Mouse (Mus musculus) embryonic facial prominence, embryonic 13.5 days (tissue): ENCODE results near the gene Comp. TPM values are rescaled to one million over a fixed set of nuclear protein-coding genes. Genes with fewer than 3 reads are reported as not detected.

Source experiments
- ATAC-seq: fragments of 200-750 bp; cut with Nextera tagmentation; 2 replicates; pipeline ENCODE4 v1.8.0; 2017; ENCODE audit warnings: low read depth; ENCODE audit not compliant: insufficient number of reproducible peaks, insufficient read depth, low FRiP score, low TSS enrichment
- H3K27ac ChIP-seq: fragments of 300-500 bp; sonication (generic); 2 replicates; pipeline ENCODE4 v1.5.1; 2015; ENCODE audit warnings: moderate library complexity, mild to moderate bottlenecking, inconsistent platforms
- H3K27me3 ChIP-seq: fragments of 300-500 bp; sonication (generic); 2 replicates; pipeline ENCODE4 v1.6.1; 2015; ENCODE audit warnings: mild to moderate bottlenecking, inconsistent platforms
- H3K36me3 ChIP-seq: fragments of 300-500 bp; sonication (generic); 2 replicates; pipeline ENCODE4 v1.6.1; 2015; ENCODE audit warnings: mild to moderate bottlenecking, inconsistent platforms
- H3K4me1 ChIP-seq: fragments of 300-500 bp; sonication (generic); 2 replicates; pipeline ENCODE4 v1.6.1; 2015; ENCODE audit warnings: inconsistent platforms
- H3K4me2 ChIP-seq: fragments of 300-500 bp; sonication (generic); 2 replicates; pipeline ENCODE4 v1.6.1; 2015; ENCODE audit warnings: moderate library complexity, mild to moderate bottlenecking, inconsistent platforms
- H3K4me3 ChIP-seq: fragments of 300-500 bp; sonication (generic); 2 replicates; pipeline ENCODE4 v1.5.1; 2015; ENCODE audit warnings: mild to moderate bottlenecking, inconsistent platforms
- H3K9ac ChIP-seq: fragments of 300-500 bp; sonication (generic); 2 replicates; pipeline ENCODE4 v1.6.1; 2015; ENCODE audit warnings: mild to moderate bottlenecking, inconsistent platforms
- H3K9me3 ChIP-seq: fragments of 300-500 bp; sonication (generic); 2 replicates; pipeline ENCODE4 v1.6.1; 2016; ENCODE audit warnings: inconsistent platforms
- WGBS: fragments of 180-500 bp; shearing (Covaris S2); methylation state at CpG from one replicate; pipeline ENCODE4 v1.1.7; 2015; ENCODE audit warnings: mixed read lengths; 5-methylcytosine and 5-hydroxymethylcytosine counted together
- polyA plus RNA-seq: library from polyadenylated mRNA; unstranded; fragments of >200 nt; fragmentation: Nextera tagmentation; extraction: Ambion mirVana; gene quantifications from 2 replicates; pipeline ENCODE4 v1.2.1, GENCODE M21; 2015

Comp gene
- polyA plus RNA-seq, 1 experiment from 2014 or later: 0.81 TPM

DNA sequence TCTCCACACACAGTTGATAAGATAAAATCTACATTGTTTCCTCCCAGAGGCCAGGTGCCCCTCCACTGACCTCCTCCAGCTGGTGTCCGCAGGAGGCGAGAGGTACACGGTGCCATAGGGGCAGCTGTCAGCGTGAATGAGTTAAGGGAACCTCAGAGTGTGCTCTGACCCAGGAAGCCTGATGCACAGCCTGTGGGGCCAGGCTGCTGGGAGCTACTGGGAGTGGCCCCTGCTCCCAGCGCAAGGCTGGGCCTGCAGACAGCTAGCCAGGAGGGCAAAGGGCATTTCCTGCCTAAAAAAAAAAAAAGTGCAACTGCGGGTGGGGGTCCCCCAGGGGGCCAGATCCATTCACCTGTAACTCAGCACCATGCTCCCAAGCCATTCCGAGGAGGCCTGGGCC lies 31.8 kb downstream of the Comp start:
- Histone ChIP-seq H3K4me2 (no peak overlapping the region), H3K9ac (no peak overlapping the region), H3K36me3 (peaks cover 22% of the 10 kb centered on the region), H3K27me3 (no peaks in the 10 kb centered on the region), H3K4me1 (peaks cover 39% of the 10 kb centered on the region), H3K27ac (no peak overlapping the region), H3K9me3 (no peaks in the 10 kb centered on the region; the same call in 1 of the 2 replicates), H3K4me3 (no peak overlapping the region)
- ATAC-seq: no peak
- WGBS: 43% methylated on average over 7 of the region's 7 CpGs

DNA sequence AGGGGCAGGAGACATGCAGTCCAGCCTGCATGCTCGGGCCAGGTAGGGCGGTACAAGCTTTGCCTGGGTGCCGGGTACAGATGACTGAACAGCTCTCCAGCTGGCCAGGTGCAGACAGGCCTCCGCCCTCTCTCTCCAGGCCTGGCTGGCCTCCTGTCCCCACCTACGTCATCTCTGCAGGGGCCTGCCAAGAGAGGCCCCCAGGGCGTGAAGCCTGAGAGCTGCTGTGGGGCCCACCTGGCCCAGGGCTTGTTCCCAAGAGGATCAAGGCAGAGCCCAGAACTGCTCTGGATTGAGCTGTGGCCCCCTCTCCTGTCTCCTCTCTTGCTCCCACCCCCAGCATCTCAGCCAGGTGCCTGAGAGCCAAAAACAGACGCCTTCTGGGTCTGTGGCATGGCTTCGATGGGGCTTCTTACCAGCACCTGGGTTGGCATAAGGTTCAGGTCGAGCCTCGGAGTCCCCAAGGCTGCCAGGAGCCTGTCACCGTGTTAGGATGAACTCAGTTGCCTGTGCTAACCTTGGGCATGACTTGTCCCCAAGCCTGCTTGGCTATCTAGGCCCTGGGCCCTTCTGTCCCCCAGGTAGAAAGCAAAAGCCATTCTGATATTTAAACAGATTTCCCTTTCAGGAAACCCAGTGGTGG lies 33.2 kb downstream of the Comp start:
- 67% methylated on average over 11 of the region's 11 CpGs for WGBS
- Histone ChIP-seq H3K36me3 (peaks cover 17% of the 10 kb centered on the region), H3K27me3 (no peaks in the 10 kb centered on the region), H3K4me3 (no peak overlapping the region), H3K4me2 (no peak overlapping the region), H3K9me3 (no peaks in the 10 kb centered on the region; the same call in 1 of the 2 replicates), H3K9ac (peak overlapping the region; percentile 40; the same call in 1 of the 2 replicates), H3K27ac (peak overlapping the region; percentile 44; the same call in 1 of the 2 replicates), H3K4me1 (peaks cover 39% of the 10 kb centered on the region)
- ATAC-seq: no peak

DNA sequence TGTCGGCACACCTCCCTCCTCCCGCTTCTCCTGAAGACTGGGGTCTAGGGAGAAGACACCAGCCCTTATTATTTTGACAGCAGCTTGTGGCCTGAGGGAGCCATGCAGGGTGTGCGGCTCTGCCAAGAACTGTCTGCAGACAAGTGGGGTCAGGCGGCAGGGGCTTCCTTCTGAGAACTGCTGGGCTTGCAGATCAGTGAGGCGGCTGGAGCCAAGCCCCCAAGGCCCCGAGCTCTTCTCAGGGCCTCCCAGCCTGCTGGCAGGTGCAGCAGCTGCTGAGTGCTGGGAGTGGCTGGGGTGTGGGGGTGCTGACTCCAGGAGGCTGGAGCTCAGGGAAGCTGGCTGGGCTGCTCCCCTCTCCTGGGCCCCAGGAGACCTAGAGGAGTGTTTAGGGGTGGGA lies 34.9 kb downstream of the Comp start:
- 46% methylated on average over 6 of the region's 6 CpGs for WGBS
- H3K27ac ChIP-seq: peak overlapping the region; percentile 83; the same call in 1 of the 2 replicates
- H3K4me2 ChIP-seq: no peak overlapping the region; the same call in 1 of the 2 replicates
- H3K27me3 ChIP-seq: no peaks in the 10 kb centered on the region
- H3K36me3 ChIP-seq: peaks cover 20% of the 10 kb centered on the region
- ATAC-seq: no peak
- H3K4me1 ChIP-seq: peaks cover 39% of the 10 kb centered on the region
- no peaks in the 10 kb centered on the region; the same call in 1 of the 2 replicates for H3K9me3 ChIP-seq
- H3K4me3 ChIP-seq: no peak overlapping the region
- peak overlapping the region; percentile 51; the same call in 1 of the 2 replicates for H3K9ac ChIP-seq

GRCm38 (mm10) chr8:70409019-70409418 lies 35.7 kb downstream of the Comp start:
- no peak overlapping the region; the same call in 1 of the 2 replicates for H3K4me2 ChIP-seq
- H3K9ac ChIP-seq: peak overlapping the region; percentile 51; the same call in 1 of the 2 replicates
- no peak overlapping the region for H3K4me3 ChIP-seq
- no peaks in the 10 kb centered on the region for H3K27me3 ChIP-seq
- no peak for ATAC-seq
- peaks cover 24% of the 10 kb centered on the region for H3K36me3 ChIP-seq
- peaks cover 39% of the 10 kb centered on the region for H3K4me1 ChIP-seq
- WGBS: 73% methylated on average over 10 of the region's 10 CpGs
- H3K27ac ChIP-seq: peak overlapping the region; percentile 83
- H3K9me3 ChIP-seq: no peaks in the 10 kb centered on the region; the same call in 1 of the 2 replicates

DNA sequence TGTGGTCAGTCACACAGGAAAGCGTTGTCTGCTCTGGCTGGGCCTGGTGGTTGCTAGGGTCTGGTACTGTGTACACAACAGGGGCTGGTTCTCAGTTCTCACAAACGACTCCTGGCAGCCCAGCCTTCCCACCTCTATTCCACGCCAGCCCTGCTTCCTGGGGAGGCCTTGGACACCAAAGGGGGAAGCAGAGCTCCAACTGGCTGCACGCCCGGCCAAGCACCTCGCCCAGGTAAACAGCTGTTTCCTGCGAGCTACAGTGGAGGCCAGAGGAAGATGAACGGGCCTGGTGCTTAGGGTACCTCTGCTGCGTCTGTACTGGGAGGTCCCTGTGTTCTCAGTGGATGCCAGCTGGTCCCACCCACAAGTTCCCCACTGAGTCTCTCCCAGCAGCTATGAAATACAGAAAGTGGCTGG lies 36.1 kb downstream of the Comp start:
- Histone ChIP-seq H3K27me3 (no peaks in the 10 kb centered on the region), H3K4me3 (no peak overlapping the region), H3K9me3 (no peaks in the 10 kb centered on the region; the same call in 1 of the 2 replicates), H3K27ac (peak overlapping the region; percentile 83), H3K4me1 (peaks cover 39% of the 10 kb centered on the region), H3K36me3 (peaks cover 20% of the 10 kb centered on the region), H3K4me2 (no peak overlapping the region), H3K9ac (peak overlapping the region; percentile 51)
- 65% methylated on average over 9 of the region's 9 CpGs for WGBS
- ATAC-seq: no peak

GRCm38 (mm10) chr8:70410281-70410680 lies 36.9 kb downstream of the Comp start:
- Histone ChIP-seq H3K9me3 (no peaks in the 10 kb centered on the region), H3K4me3 (no peak overlapping the region), H3K4me2 (no peak overlapping the region), H3K36me3 (peaks cover 18% of the 10 kb centered on the region; the same call in 1 of the 2 replicates), H3K27me3 (no peaks in the 10 kb centered on the region), H3K4me1 (peaks cover 39% of the 10 kb centered on the region), H3K9ac (no peak overlapping the region), H3K27ac (no peak overlapping the region)
- WGBS: 91% methylated on average over 5 of the region's 5 CpGs
- ATAC-seq: no peak

GRCm38 (mm10) chr8:70414310-70414946 lies 41.1 kb downstream of the Comp start:
- Histone ChIP-seq H3K9ac (no peak overlapping the region), H3K4me1 (peaks cover 43% of the 10 kb centered on the region)
- 85% methylated on average over 6 of the region's 6 CpGs for WGBS

DNA sequence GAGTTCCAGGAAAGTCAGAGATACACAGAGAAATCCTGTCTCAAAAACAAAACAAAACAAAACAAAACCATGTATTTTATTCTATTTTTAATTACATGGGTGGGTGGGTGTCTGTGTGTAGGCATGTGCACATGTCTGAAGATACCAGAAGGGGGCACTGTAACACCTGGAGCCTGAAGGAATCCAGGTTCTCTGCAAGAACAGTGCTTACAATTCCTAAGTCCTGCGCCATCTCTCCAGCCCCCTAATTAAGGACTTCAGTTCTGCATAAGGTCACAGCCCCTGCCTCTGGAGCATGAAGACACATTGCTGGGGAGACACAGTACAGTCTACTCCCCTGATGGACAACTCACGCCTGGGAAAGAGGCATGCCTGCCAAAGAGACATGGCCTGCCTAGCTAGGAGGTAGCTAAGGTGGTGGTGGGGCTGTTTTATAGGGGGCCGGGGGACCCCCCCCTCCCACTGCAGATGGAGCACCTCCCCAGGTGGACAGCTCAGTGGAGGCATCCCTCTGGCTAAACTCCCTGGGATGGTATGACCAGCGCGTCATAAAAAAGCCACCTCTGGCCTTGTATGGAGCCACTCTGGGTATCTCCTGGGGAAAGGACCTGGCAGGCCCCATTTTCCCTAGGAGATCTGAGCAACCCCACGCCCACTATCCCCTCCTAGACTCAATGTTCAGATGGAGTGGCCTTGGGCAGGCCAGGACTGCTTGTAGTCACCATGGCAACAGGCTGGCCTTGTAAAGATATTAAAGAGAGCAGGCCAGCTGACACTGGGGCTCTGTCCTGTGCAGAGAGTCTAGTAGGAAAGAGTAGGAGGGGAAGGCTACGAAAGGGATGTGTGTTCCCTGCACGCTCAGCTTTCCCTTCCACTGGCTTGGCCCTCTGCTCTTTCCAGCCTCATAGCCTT lies 42.4 kb downstream of the Comp start:
- H3K36me3 ChIP-seq: peaks cover 12% of the 10 kb centered on the region; the same call in 1 of the 2 replicates
- peak overlapping the region; percentile 46; the same call in 1 of the 2 replicates for H3K9ac ChIP-seq
- WGBS: 67% methylated on average over 8 of the region's 8 CpGs
- no peak overlapping the region for H3K27ac ChIP-seq
- no peaks in the 10 kb centered on the region for H3K9me3 ChIP-seq
- ATAC-seq: no peak
- no peak overlapping the region for H3K4me2 ChIP-seq
- H3K4me3 ChIP-seq: no peak overlapping the region
- no peaks in the 10 kb centered on the region for H3K27me3 ChIP-seq
- H3K4me1 ChIP-seq: peaks cover 53% of the 10 kb centered on the region

More at GRCm38 (mm10) chr8:70414310-70414946, 41.1 kb downstream of the Comp start:
- Histone ChIP-seq H3K4me3 (no peak overlapping the region), H3K27ac (no peak overlapping the region), H3K4me2 (no peak overlapping the region), H3K36me3 (peaks cover 15% of the 10 kb centered on the region; the same call in 1 of the 2 replicates), H3K27me3 (no peaks in the 10 kb centered on the region), H3K9me3 (no peaks in the 10 kb centered on the region)
- ATAC-seq: no peak

- H3K4me3 ChIP-seq: no peak overlapping the region
- H3K27ac ChIP-seq: 0 out of 2 replicates have a peak overlapping the region, but pooled peaks have one; percentile 60
- no peak overlapping the region for H3K9ac ChIP-seq
- peaks cover 12% of the 10 kb centered on the region; the same call in 1 of the 2 replicates for H3K36me3 ChIP-seq
- peaks cover 56% of the 10 kb centered on the region for H3K4me1 ChIP-seq
- no peaks in the 10 kb centered on the region for H3K9me3 ChIP-seq
- no peak overlapping the region for H3K4me2 ChIP-seq
- H3K27me3 ChIP-seq: no peaks in the 10 kb centered on the region
- ATAC-seq: no peak
- 43% methylated on average over 6 of the region's 6 CpGs for WGBS
These were observed 43.6 kb downstream of the Comp start for GRCm38 (mm10) chr8:70416941-70417340.

DNA sequence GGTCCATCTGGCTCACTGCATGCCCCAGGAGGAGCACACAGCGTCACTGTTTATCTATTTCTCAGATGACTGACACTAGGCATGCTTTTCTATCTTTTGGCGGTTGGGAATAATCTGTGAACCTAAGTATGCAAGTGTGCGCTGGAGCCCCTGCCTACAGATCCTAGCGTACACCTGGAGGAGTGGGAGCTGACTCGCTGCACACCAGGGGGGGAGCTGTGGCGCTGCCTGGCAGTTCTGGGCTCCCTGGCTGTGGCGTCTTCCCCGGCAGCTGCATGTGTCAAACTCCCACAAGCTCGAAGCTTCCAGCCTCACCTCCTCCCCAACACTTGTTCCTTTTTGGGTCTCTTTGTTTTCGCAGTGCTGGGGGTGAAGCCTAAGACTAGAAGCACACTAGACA lies 44.6 kb downstream of the Comp start:
- Histone ChIP-seq H3K9ac (no peak overlapping the region), H3K27me3 (no peaks in the 10 kb centered on the region), H3K9me3 (no peaks in the 10 kb centered on the region), H3K27ac (peak overlapping the region; percentile 60), H3K4me3 (no peak overlapping the region), H3K36me3 (peaks cover 8% of the 10 kb centered on the region; the same call in 1 of the 2 replicates), H3K4me1 (peaks cover 56% of the 10 kb centered on the region), H3K4me2 (no peak overlapping the region)
- 42% methylated on average over 10 of the region's 10 CpGs for WGBS
- ATAC-seq: no peak

DNA sequence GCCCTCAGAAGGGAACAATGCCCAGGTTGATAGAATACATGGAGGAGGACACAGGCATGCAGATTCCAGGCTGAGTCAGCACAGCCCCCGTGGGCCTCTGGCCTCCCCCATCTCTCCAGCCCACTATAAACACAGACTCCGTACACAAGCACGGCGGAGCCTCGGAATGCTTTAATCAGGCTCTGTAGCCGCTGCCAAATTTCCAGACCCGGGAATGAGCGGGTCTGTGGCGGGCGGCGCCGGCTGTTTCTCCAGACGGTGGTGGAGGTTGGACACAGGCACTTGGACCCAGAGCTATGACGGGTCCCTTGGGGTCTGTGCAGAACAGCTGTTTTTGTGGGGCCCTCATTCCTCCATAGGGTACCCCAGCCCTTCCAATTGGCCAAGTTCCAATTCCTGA lies 45.6 kb downstream of the Comp start:
- peaks cover 56% of the 10 kb centered on the region for H3K4me1 ChIP-seq
- 0 out of 2 replicates have a peak, but pooled peaks cover under 1% of the 10 kb centered on the region for H3K36me3 ChIP-seq
- peak overlapping the region; percentile 71 for H3K27ac ChIP-seq
- ATAC-seq: peak; percentile 17; the same call in 1 of the 2 replicates
- no peak overlapping the region for H3K4me3 ChIP-seq
- H3K4me2 ChIP-seq: peak overlapping the region; percentile 26; the same call in 1 of the 2 replicates
- H3K9ac ChIP-seq: no peak overlapping the region
- 23% methylated on average over 14 of the region's 14 CpGs for WGBS
- H3K9me3 ChIP-seq: no peaks in the 10 kb centered on the region
- no peaks in the 10 kb centered on the region for H3K27me3 ChIP-seq
